Mouse (Mus musculus): ENCODE data around the gene Ampd2.

The Ampd2 gene

DNA sequence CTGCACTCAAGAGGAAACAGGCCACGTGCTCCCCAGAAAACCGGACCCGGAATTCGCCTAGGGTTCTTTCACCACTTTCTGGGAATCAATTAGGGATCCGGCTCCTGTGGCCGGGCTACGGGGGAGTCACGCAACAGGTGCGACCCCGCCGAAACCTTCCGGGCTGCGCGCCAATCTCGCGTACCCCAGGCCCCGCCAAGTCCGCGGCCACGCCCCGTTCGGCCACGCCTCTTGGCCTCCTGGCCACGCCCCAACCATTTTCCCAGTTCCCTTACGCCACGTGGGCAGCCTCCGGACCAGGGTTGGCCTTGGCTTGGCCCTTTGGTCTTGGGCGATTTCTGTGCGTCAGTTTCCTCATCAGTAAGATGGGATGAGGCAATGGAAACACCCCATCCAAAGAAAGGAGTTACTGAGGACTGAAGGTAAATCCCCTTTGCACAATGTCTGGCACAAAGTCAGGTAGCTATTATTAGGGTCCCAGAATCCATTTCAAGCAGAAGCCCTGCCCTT, at the start of gene Ampd2:
Ampd2 (minus strand) TSS at position 182 of the 510 bp plus-strand sequence.
- peak; percentile 39 for DNase-seq

DNA sequence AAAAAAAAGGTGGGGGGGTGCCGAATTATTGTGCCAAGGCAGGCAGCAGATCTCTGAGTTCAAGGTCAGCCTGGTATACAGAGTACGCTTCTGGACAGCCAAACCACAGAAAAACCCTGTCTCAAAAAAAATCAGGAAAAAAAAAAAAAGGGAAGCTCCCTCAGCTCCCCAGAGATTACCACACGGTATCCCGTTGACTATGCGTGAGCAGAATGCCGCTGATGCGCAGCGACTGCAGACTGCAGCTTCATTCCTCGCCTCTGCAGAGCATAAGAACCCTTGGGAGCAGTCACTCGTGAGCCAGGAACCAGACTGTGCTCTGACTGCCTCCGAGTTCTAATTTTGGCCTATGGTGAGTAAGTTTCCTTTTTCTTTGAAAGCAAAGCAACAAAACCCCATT, 48.2 kb upstream of the Ampd2 start:
- DNase-seq = peak; percentile 64

DNA sequence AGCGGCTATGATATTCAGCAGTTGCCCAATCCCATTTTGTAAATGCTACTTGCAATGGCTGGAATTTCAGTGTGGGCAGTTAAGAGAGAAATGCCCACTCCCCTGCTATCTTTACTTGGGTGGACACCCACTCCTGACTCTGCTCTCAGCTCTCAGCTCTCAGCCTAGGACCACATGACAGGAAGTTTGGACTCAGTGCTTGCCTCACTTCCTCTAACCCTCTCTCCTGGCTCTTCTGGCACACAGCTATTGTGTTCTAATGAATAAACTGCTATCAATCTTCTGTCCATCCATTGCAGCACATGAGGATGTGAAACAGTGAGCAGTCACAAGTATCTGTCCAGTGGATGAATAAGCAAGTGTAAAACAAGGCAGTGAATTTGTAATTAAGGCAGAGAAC, 46.0 kb upstream of the Ampd2 start:
- DNase-seq = no peak

DNA sequence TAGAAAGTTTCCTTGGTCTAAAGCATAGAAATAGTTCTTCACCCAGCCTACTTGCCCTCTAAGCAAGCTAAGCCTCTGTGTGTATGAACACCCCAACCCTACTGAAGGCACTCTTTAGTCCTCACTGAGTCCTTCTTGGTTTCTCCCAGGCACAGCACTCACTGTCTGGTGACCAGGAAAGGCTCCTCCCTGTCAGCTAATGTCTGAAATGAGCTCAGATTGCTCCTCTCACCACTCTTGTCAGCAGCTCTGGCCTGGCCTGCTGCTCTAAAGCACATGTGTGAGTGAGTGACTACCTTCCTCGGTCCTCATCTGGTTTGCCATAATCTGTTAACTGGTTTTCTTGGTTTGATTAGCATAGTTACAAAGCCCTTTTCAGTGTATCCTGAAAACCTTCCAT, 45.4 kb upstream of the Ampd2 start:
- no peak for DNase-seq

DNA sequence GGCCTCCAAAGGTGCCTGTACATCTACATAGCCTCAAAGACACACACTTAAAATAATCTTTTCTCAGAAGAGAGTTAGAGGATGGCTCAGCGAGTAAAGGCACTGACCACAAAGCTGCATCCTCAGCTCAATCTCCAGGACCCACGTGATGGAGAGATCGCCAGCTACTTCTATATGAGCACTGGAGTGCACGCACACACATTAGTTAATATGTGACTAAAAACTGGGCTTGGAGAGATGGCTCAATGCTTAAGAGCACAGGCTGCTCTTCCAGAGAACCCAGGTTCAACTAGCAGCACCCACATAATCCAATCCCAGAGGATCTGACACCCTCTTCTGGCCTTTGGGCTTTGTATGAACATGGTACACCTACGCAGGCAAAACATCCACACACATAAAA, 44.8 kb upstream of the Ampd2 start:
- no peak for DNase-seq

DNA sequence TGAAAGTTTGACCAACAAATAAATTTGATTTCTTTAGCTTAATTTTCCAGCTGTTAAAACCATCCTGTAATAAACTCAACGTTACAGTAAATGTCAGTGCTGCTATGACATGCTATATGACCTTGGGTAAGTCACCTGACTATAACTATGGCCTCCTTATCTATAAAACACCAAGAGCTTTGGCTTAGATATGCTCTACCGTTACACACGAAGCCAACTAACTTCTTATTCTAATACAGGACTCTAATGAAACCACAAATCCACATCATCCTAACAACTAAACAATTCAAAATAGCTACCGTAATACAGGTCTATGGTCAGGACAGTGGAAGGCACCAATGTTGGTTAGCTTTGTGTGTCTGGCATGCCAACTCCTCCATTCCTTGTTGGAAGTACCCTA, 43.4 kb upstream of the Ampd2 start:
- no peak for DNase-seq

GRCm38 (mm10) chr3:108129367-108129766, 42.9 kb upstream of the Ampd2 start:
- DNase-seq = no peak

DNA sequence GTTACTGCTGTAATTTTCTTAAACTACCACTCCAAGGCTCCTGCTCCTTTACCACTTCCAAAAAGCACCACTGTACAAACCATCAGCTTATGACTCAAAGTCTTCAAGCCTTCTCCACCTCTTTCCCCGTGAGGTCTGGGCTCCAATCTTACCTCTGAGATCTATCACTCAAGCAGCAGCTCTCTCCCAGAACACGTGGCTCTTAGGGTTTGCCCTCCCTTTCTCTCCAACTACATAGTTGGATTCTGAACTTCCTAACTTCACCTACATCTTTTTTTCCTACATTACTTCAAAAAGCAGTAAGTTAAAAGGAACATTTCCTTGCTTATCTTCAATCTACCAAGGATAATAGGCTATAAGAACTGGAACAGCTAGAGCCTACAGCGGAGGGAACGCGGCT, 42.1 kb upstream of the Ampd2 start:
- no peak for DNase-seq

DNA sequence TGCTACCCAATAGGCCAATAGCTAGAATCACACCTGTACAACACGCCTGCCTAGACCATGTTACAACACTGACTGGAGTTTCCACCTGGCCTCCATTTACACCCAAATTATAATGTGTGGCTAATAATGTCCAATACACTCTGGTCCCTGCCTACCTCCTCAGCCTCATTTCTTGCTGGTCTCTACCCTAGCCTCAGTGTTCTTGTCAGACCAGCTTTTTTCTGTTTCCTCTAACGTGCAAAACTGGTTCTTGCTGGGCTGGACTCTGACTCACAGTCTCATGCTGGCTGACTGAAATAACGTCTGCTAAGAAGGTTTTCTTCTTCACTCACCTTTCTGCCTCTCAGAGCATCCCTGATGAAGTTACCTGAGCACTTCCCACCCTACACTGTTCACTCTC, 39.9 kb upstream of the Ampd2 start:
- DNase-seq = no peak

GRCm38 (mm10) chr3:108124131-108124530, 37.7 kb upstream of the Ampd2 start:
- DNase-seq = no peak

- no peak for DNase-seq
These were observed 36.8 kb upstream of the Ampd2 start for GRCm38 (mm10) chr3:108123242-108123641.

DNA sequence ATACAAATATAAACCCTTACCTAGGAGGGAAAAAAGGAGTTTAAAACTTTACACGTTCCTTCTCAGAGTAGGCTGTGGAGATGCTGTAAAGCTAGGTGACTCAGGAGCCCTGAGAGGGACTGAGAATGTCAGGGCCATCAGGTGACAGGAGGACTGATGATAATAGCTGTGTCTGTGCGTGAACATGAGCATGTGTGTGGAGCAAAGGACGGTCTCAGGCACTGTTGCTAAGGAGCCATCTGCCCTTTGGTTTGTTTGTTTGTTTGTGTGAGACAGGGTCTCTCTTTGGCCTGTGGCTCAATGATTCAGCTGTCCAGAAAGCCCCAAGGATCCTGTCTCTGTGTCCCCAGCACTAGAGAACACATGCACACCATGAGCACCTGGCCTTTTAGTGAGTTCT, 34.6 kb upstream of the Ampd2 start:
- DNase-seq = no peak

DNA sequence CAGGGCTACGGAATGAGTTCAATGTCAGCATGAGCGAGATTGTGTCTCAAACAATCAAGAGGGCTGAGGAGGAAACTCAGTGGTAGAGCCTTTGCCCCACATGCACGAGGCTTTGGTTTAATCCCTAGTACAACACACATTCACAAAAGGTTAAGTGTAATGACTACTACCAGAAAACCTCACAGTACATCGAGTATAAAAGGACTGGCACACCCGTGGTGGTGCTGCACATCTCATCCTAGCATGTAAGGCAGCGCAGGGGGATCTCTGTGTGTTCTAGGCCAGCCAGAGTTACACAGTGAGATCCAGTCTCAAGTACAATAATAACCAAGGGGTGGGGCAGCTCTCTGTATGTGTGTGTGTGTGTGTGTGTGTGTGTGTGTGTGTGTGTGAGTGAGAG, 31.0 kb upstream of the Ampd2 start:
- no peak for DNase-seq

DNA sequence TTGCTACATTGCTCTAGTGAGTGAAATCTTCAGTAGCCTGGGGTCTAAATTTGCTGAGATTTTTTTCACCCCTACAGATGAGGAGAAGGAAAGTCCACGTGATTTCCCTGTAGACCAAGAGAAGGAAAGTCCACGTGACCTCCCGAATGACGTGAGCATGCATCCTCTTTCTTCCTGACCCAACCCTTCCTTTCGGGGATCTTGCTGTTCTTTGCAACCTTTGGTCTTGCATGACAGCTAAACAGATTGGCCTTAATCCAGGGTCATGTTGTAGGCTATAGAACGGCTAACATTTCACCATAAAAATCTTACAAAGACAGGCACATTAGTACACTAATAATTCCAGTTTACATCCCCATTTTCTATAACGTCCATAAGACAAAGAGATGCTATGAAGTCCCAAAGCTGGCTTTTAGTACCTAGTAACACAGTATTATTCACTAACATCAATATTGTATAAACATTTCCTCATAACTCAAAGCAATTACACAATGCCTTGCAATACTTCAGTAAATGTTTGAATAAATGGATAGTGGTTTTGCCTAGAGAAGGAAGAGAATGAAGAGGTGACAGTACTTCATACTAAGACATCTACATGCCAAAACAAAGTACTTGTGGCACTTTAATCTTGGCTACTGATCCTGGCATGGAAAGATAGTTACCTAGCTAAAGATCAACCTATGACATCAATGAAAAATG, 27.3 kb upstream of the Ampd2 start:
- DNase-seq = no peak

DNA sequence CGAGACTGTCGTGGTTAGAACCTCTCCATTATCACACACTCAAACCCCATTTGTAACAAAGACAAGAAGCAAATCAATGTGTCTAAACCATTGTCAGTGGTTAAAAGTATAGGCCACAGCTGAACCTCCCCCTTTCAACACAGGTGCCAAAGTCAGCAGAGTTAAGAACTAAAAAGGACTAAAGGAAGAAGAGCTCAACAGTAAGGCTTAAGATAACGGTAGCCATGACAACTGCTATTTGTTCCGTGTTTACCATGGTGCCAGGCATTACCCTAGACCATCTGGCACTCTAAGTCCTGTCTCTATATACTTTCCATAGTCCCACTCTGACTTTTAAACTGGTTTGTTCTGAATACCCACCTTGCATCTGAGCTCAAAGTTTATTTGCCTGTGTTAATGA, 26.2 kb upstream of the Ampd2 start:
- DNase-seq = no peak

- DNase-seq = no peak
These were observed 25.8 kb upstream of the Ampd2 start for GRCm38 (mm10) chr3:108112246-108112645.

DNA sequence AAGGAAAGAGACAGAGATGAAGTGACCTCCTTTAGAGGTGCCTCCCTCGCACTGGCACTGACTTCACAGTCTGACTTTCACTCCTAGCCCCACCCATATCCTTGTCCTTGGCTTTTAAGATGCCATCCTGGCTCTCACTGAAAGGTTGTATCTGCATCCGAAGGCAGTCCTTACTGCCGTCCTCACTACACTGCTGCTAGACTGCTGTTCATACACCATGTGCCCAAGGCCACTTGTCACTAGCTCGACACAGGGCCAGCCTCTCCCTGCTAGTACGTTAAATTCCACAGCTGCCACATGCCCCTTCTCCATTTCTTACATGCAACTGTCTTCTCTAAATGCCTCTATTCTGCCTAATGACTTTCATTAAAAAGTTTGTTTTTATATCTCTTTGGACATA, 24.9 kb upstream of the Ampd2 start:
- DNase-seq = no peak

GRCm38 (mm10) chr3:108105281-108105680, 18.8 kb upstream of the Ampd2 start:
- no peak for DNase-seq

- DNase-seq = no peak
These were observed 15.6 kb upstream of the Ampd2 start for GRCm38 (mm10) chr3:108102075-108102474.

GRCm38 (mm10) chr3:108101594-108101993, 15.1 kb upstream of the Ampd2 start:
- DNase-seq = no peak

GRCm38 (mm10) chr3:108098316-108098715, 11.9 kb upstream of the Ampd2 start:
- no peak for DNase-seq

DNA sequence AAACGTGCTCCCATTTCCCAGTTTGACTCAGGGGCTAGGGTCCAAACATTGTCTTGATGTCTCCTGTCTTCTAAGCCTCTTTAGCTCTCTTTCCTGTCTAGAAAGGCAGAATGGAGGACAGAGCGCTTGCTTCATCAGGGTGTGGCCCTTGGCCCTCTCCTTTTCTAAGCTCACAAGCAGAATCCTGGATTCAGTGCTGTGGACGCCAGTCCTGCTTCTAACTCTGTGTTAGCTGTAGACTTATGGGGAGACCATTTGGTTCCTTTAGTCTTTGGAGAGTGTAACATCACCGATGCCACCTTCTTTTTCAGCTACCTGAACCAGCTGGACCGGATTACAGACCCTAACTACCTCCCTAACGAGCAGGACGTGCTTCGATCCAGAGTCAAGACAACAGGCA, 11.2 kb upstream of the Ampd2 start:
- no peak for DNase-seq

- DNase-seq = no peak
These were observed 10.3 kb upstream of the Ampd2 start for GRCm38 (mm10) chr3:108096726-108097125.

GRCm38 (mm10) chr3:108096226-108096625, 9.8 kb upstream of the Ampd2 start:
- no peak for DNase-seq
